Mouse (Mus musculus) c-Kit-positive CD71-positive TER-119-negative erythroid progenitor cells, embryonic 14.5 days (primary cell): ENCODE data around the gene Npr2.
"Not testable (repeated sequence)": the region's sequence is repeated elsewhere in the genome, so short reads cannot be mapped to it uniquely, and the experiment has no call there.

Source experiments
- DNase-seq: peaks from one replicate; pipeline ENCODE4 v3.0.0-alpha.2; 2013; ENCODE audit warnings: low read depth

The Npr2 gene

GRCm38 (mm10) chr4:43631046-43631955 is at the start of gene Npr2:
Gene Npr2 (plus strand): TSS chr4:43631935.
- no peak for DNase-seq

- no peak for DNase-seq
These were observed 49.5 kb upstream of the Npr2 start for GRCm38 (mm10) chr4:43582241-43582640.

DNA sequence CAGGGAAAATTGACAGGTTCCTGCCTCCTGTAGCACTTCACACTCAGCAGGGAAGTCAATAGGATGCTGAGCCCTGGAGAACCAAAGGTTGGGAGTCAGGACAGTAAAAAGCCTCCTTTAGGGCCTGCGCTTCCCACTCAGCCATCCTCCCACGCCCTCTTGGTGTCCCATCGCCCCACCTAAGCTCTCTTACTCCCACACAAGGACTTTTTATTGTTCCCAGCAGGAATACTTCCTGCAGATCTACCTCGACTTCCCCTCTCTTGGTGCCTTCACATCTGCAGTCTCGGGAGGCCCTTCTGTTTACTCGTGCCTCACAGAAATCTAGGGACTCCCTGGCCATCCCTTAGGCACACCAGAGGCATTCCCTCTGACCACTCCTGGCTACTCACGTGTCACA is 48.3 kb upstream of the Npr2 start:
- no peak for DNase-seq

DNA sequence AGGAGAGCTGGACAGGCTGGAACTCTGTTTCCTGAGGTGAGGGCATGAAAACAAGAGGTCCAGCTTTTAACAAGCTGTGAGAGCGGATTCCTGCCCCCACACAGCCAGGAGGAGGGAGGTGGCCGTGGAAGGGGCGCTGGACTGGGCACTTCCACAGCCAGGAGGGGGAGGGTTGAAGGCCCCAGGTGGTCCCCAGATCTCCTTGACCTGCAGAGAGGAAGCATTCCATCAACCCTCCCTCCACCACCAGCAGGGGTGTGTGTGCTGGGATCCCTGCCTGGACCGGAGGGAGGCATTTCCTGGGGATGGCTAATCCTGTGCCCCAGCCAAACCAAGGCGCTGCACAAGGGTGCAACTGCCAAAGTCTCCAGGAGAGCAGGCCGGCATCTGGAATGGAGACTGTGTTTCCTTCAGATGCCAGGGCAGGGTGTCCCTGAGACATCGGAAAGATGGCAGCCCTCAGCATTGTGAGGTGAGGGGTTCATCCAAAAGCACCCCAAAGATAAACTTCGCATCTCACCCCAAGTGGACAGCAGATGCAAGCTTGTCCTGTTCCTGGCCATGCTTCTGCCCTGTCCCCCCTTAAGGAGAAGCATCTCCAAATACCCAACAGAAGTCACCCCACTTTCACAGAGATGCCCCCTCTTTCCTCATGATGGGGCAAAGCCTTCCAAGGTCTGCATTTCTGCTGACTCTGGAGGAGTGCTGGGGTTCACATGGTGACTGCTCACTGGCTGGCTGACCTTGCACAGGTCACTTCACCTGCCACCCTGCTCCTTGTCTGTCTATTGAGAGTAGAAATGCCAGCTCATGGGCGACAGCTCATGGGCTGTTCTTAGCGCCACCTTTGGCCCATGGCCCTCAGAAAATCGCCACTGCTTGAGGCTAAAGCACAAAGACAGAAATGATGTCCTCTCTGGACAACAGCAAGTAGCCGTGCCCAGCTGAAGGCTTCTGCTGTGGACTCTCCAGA is 47.0 kb upstream of the Npr2 start, which contains the start of gene Msmp:
Msmp (minus strand) TSS at position 51 of the 973 bp plus-strand sequence.
- no peak for DNase-seq

- no peak for DNase-seq
These were observed 46.1 kb upstream of the Npr2 start for GRCm38 (mm10) chr4:43585682-43586081.

- DNase-seq = no peak
These were observed 45.3 kb upstream of the Npr2 start for GRCm38 (mm10) chr4:43586411-43586810.

- no peak for DNase-seq
These were observed 44.1 kb upstream of the Npr2 start for GRCm38 (mm10) chr4:43587681-43588080.

GRCm38 (mm10) chr4:43591543-43591942 is 40.2 kb upstream of the Npr2 start:
- DNase-seq = no peak

DNA sequence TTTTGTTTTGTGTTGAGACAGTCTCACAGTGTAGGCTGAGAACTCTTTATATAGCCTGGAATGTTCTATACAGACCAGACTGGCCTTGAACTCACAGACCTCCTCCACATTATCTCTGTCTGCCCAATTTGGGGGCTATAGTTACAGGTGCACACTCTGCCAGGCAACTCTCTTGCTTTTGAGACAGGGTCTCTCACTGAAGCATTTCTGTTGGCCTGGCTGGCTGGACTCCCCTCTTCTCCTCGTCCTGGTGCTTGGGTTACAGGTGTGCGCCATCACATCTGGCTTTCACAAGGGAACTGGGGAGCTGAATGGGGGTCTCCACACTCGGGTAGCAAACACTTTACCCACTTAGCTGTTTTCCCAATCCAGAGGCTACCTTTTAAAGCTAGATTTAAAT is 39.8 kb upstream of the Npr2 start:
- no peak for DNase-seq

DNA sequence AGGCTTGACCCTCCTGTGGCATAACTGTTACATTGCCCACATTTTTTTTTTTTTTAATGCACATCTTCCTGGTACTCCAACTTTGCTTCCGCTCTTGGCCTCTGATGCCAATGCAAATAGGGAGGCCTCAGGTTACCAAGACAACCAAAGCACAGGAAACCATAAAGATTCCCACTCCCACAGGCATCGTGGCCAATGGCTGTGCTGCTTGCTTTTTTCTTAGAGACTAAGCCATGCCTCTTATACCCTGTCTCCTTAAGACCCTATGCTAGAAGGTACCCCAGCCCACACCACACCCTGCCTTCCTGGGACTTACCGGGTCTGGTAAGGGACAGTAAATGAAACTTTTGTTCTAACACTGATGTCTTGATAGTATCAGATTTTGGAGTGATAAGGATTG is 38.3 kb upstream of the Npr2 start:
- no peak for DNase-seq

GRCm38 (mm10) chr4:43596597-43596996 is 35.1 kb upstream of the Npr2 start:
- DNase-seq = not testable (repeated sequence)

GRCm38 (mm10) chr4:43598200-43598599 is 33.5 kb upstream of the Npr2 start:
- no peak for DNase-seq

GRCm38 (mm10) chr4:43598650-43599380 is 32.9 kb upstream of the Npr2 start:
- DNase-seq = no peak

DNA sequence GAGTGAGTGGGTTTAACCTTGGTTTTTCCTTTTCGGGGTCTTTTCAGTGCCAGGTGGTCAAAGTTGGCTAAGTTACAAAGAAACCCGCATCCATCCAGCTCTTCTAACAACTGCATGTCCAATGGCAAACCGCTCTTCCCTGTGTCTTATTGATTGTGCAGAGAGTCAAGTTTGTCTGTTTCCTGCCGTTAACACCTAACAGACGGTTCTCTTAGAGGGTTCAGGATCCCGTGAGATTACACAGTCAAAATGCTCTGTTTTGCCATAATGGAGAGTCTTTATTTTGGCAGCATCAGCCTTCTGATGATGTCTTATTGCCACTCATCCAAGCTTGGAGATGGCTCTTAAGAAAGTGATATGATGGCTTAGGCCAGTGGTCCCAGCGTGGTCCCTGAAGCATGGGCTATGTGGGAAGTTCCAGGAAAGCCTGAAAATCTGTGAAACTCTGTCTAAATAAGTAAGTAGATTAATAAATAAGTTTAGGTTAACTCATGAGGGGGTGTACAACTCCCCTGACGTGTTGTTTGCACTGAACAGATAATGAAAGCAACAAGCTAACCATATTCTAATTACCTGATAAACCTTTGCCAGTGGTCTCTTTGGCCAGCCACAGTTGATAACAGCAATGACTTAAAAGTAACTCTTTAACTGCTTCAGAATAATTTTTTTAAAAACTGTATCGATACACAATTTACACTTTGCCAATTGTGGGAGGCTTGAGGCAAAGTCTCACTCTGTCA is 31.4 kb upstream of the Npr2 start:
- no peak for DNase-seq

DNA sequence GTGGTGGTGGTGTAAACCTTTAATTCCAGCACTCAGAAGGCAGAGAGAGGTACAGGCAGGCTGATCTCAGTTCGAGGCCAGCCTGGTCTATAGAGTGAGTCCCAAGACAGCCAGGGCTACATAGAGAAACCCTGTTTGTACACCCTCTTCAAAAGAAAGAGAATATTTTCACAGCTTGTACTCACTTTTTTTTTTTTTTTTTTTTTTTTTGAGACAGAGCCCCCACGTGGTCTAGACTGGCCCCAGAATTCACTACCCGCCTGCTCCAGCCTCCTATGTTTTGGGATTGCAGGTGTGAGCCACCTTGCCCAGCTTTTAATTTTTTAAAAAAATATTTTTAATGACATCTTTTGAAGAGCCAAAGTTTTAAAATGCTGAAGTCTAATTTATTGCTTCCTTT is 27.6 kb upstream of the Npr2 start:
- no peak for DNase-seq

- DNase-seq = no peak
These were observed 26.7 kb upstream of the Npr2 start for GRCm38 (mm10) chr4:43604751-43605685.

DNA sequence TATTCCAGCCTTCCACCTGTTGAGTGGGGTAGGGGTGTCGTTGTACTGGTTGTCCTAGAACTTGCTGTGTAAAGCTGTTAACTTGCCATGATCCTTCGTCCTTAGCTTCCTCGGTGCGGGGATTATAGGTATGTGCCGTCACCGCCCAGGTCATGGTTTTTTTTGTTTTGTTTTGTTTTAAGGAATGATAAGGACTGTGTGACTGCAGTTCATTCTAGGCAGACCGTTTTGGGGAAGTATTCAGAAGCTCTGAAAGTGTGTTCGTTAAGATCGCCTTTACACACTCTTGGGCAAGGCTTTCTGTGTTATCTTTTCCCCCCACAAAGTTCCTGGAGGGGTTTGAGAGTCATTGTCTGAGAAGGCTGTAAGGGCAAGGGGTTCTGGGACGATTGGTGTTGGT is 19.2 kb upstream of the Npr2 start:
- DNase-seq = no peak

GRCm38 (mm10) chr4:43613060-43613730 is 18.5 kb upstream of the Npr2 start:
- no peak for DNase-seq

GRCm38 (mm10) chr4:43620146-43620778 is 11.5 kb upstream of the Npr2 start:
- no peak for DNase-seq
